Mouse (Mus musculus) thymus, postnatal 10 days (tissue): Measurements from ENCODE around the gene Ifi207.
"Not testable (repeated sequence)": the region's sequence is repeated elsewhere in the genome, so short reads cannot be mapped to it uniquely, and the experiment has no call there.

ENCODE experiments used
- DNase-seq, 2 experiments: peaks; one replicate each; pipeline ENCODE4 v3.0.0; 2021; ENCODE audit warnings: low spot score in 2 of 2

Ifi207 gene

DNA sequence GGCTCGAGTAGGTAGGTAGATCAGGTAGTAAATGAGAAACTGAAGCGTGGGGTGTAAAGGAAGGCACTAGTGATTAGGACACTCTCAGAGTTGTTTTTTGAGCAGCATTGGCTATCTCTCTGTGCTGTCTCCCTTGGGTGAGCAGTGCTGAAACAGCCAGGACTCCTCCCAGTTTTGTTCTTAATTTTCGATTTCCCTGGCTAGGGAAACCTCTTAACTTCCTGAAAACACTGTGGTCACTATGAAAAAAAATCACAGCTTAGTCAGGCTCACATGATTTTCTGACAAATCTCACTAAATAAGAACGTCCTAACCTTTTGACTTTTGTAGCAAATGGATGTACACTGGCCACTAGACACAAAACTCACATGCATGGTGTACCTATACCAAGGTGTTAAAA, at the start of gene Ifi207:
Gene Ifi207 (minus strand): TSS at position 92 of the 400 bp plus-strand sequence.
- no peak for DNase-seq

DNA sequence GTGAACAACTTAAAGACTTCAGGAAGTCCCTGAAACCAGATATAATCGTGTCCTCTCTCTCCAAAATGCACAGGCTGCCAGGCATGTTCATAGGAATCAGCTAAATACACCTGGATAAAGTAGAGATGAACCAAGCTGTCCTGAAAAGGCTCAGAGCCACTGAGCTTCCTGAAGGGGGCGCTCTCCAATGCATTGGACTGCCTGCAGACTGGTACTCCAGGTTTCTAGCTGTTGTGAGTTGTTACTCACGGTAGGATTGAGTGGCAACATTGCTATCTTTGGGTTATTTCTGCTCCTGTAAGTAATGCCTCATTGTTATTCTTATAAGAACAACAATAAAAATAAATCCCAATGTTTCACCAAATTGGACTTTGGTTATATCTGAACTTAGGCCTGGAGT, 31.9 kb upstream of the Ifi207 start:
- not testable (repeated sequence) for DNase-seq

- DNase-seq: not testable (repeated sequence)
Measured at GRCm38 (mm10) chr1:173766848-173767617, 25.5 kb upstream of the Ifi207 start, which contains the start of gene Ifi204. TSS of gene Ifi204 (minus strand) at chr1:173766943.

DNA sequence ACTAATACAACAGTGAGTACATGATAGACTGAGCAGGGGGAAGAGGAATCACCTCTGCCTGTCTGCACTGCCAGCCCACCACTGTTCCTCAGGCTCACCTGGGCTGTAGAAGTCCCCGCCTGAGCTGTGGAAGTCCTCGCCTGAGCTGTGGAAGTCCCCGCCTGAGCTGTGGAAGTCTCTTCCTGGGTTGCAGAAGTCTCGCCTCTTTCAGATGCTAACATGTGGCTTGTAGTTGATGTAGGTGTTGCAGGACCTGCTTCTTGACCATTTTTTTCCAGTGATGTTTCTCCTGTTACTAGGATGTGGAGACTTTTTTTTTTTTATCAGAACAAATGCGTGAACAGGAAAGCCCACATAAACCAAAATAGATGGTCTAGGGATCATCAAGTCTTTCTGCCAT, 18.5 kb upstream of the Ifi207 start:
- DNase-seq: not testable (repeated sequence)

DNA sequence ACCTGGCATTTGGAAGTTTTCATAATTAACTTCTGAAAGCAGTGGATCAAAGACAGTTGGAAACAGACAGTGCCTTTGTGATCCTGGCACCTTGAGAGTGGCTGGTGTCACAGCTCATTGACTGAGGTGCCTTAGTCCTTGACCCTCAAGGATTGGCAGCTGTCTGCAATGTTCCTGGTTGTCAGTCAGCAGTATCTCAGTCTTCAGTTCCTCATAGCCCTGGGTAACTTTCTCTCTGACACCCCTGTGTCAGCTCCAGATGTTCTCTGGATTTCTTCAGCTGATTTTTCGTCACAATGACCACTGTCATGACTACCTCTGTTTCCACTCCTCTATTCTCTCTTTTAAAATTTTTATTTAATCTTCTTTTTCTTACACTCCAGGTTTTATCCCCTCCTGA, 715 bp upstream of the Ifi207 start:
- no peak for DNase-seq

GRCm38 (mm10) chr1:173740537-173740936, 1.0 kb downstream of the Ifi207 start:
- DNase-seq: no peak

- no peak for DNase-seq
Measured at GRCm38 (mm10) chr1:173736986-173737385, 4.6 kb downstream of the Ifi207 start.

DNA sequence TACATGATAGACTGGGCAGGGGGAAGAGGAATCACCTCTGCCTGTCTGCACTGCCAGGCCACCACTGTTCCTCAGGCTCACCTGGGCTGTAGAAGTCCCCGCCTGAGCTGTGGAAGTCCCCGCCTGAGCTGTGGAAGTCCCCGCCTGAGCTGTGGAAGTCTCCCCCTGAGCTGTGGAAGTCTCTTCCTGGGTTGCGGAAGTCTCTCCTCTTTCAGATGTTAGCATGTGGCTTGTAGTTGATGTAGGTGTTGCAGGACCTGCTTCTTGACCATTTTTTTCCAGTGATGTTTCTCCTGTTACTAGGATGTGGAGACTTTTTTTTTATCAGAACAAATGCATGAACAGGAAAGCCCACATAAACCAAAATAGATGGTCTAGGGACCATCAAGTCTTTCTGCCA, 6.5 kb downstream of the Ifi207 start:
- DNase-seq: not testable (repeated sequence)

DNA sequence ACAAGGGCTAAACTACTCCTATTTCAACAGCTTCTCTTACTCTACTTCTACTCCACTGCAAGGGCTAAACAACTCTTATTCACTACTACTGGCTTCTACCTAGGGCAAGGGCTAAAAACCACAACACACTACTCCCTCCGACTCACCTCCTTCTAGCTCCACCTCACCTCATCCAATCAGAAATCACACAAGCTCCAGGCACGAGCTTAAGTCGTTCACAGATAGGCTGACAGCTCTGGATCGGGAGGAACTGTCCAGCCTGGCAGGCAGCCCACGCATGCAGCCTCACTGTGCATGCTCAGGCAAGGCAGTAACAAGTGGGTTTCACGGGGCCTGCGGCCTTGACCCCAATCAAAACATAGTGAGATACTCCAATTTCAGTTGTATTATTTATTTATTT, 8.3 kb downstream of the Ifi207 start:
- DNase-seq: no peak

GRCm38 (mm10) chr1:173694270-173694669, 47.3 kb downstream of the Ifi207 start:
- DNase-seq: no peak

GRCm38 (mm10) chr1:173678605-173679004, 62.9 kb downstream of the Ifi207 start:
- peak in 1 of 2 experiments; percentile 9 for DNase-seq

DNA sequence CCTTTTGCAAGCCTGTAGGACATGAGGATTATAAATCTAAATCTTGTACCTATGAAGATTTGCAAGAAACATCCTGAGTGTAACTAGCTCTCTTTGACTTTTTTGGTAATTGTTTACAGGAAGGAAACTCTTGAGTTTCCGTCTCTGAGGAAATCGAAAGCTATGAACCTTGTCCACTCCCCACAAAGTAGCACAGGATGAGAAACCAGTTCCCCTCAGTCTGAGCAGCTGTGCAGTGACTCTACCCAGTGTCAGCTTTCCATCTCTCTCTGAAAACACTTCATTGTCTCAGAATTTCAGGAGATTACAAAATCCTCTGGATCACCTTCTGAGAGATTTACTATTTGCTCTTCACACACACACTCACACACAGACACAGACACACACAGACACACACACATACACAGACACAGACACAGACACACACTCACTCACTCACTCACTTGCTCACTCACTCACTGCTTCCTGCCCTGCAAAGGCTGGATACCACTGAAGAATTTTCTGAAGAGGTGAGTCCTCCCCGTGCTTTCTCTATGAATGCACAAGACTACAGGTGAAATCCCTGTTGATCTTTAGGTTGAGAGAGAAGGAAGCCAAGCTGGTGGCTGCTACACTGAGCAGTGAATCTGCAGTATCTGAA, 68.0 kb downstream of the Ifi207 start, which contains the start of gene Ifi208:
Gene Ifi208 (plus strand): TSS at position 218 of the 640 bp plus-strand sequence.
- DNase-seq: peak in 1 of 2 experiments; percentile 13
